Mouse (Mus musculus): ENCODE results near the gene Pax6. TPM values are rescaled to one million over a fixed set of nuclear protein-coding genes. Genes with fewer than 3 reads are reported as not detected.

Pax6 gene
- 1.8 TPM in 1 of 2 replicates, not detected in the other for polyA plus RNA-seq (2011; ENCODE audit: insufficient read depth, insufficient read length, low replicate concordance, missing spikeins)

DNA sequence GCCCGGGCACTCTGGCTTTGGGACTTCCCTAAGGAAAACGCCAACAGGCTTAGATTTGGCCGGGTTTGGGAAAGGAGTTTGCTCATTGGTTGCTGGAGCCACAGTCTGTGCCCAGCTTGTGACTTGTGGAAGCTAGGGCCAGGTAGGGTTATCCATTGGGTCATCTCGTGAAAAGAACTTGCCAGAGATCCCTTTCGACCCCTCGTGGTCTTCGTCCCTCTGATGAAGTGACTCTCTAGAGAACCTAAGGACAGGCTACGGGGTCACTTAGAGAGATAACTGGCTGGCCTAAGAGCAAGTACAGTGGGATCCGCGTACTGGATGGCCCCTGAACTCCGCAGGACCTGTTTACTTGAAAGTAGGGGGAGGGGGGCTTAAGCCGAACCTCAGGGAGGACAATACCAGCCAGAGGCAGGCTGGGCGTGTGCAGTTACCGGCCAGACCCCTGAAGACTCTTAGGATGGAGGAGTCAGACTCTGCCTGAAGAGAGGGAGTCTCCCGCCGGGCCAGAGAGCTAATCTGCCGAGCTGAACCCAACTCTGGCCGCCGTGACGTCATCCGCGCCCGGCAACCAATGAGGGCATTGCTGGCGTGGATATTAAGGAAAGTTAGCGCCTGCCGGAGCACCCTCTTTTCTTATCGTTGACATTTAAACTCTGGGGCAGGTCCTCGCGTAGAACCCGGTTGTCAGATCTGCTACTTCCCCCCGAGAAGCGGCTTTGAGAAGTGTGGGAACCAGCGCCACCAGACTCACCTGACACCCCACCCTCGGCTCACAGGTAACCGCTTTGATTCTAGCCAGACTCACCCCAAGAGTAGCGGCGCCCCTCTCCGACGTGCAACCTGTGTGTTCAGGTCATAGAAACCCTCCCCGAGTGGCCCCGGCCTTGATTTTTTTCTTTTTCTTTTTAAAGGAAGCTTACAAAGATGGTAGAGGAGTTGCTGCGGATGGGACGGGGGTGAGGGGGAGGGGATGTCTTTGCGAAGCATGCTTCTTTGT is at the start of gene Pax6:
Gene Pax6, plus strand, starts transcription at position 630 of the 1,000 bp plus-strand sequence.
- Histone ChIP-seq H3K4me1 (ENCODE audit: control insufficient read depth, insufficient read depth, low read length) (no peaks in the 10 kb centered on the region; the same call in 1 of the 2 replicates), H3K4me3 (replicated peaks; ENCODE audit: control insufficient read depth, low read depth, low read length) (no peak within 1 kb of the TSS), H3K27ac (ENCODE audit: control insufficient read depth, insufficient read depth, low read depth, low read length, poor library complexity) (no peak within 1 kb of the TSS)
- TF ChIP-seq CTCF (IDR thresholded peaks at IDR 0.05; ENCODE audit: control insufficient read depth, insufficient read depth, low read length) = no peak
- no peak for TF ChIP-seq POLR2A (IDR thresholded peaks at IDR 0.05; ENCODE audit: borderline replicate concordance, control insufficient read depth, low read depth, low read length)
- WGBS = 6% methylated on average over 44 of the region's 44 CpGs

DNA sequence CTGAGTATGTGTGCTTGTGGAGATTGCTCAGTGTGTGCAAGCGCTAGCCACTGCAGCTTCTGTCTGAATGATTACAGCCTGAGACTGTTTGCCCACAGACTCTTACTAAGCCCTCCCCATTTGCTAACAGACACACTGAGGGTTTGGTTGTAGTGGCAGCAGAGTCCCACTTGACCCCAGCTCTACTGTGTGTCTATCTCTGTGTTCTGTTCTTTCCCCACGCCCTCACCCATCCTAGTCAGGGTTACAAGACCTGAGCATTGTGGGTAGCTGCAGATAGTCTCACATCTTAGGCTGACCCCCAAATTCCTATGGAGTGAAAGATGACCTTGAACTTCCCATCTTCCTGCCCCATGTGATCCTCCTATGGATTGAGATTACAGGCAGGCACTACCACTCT is 19.8 kb upstream of the Pax6 start:
- no peak overlapping the region for H3K27ac ChIP-seq (ENCODE audit: control insufficient read depth, insufficient read depth, low read depth, low read length, poor library complexity)
- WGBS = 78% methylated on average over 2 of the region's 2 CpGs
- no peaks in the 10 kb centered on the region for H3K4me1 ChIP-seq (ENCODE audit: control insufficient read depth, insufficient read depth, low read length)
- H3K4me3 ChIP-seq (replicated peaks; ENCODE audit: control insufficient read depth, low read depth, low read length) = no peak overlapping the region
- no peak for TF ChIP-seq POLR2A (IDR thresholded peaks at IDR 0.05; ENCODE audit: borderline replicate concordance, control insufficient read depth, low read depth, low read length)
- no peak for TF ChIP-seq CTCF (IDR thresholded peaks at IDR 0.05; ENCODE audit: control insufficient read depth, insufficient read depth, low read length)

DNA sequence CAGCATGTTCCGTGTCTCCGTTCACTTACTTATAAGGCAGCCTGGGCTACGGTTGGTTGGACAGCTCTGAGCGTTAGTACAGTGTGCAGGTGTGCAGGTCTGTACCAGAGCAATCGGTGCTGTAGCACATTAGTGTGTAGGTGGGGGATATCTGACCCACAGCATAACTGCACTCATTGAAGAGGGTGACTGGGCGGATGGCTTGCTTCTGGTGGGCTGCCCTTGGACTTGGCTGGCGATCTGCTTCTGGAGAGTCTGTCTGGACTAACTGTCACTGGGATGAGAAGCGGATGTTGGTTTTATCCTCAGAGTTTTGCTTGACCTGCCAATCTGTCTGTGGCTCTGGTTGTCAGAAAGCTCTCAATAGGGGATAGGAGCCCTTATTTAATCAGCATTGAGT is 12.2 kb upstream of the Pax6 start:
- no peak for TF ChIP-seq CTCF (IDR thresholded peaks at IDR 0.05; ENCODE audit: control insufficient read depth, insufficient read depth, low read length)
- no peak overlapping the region for H3K4me3 ChIP-seq (replicated peaks; ENCODE audit: control insufficient read depth, low read depth, low read length)
- no peaks in the 10 kb centered on the region for H3K4me1 ChIP-seq (ENCODE audit: control insufficient read depth, insufficient read depth, low read length)
- H3K27ac ChIP-seq (ENCODE audit: control insufficient read depth, insufficient read depth, low read depth, low read length, poor library complexity) = no peak overlapping the region
- WGBS = 78% methylated on average over 8 of the region's 8 CpGs

DNA sequence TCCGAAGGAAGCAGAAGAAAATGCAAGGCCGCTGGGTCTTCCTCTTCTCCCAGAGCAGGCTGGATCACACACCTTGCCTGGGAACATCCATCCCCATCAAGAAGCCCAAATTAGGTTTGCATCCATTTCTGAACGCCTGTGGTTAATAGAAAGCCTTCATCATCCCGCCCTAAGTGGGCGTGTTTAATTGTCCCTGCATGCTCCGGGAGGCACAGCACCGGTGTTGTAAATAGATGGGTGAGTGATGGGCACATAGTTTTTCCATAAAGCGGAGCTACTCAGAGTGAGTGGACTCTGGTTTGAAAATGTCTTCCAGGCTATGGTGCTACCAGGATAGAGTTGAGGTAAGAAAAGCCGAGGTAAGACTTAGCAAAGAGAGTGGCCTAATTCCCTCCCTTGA is 9.3 kb upstream of the Pax6 start:
- WGBS = 23% methylated on average over 9 of the region's 9 CpGs
- Histone ChIP-seq H3K4me1 (ENCODE audit: control insufficient read depth, insufficient read depth, low read length) (no peaks in the 10 kb centered on the region), H3K27ac (ENCODE audit: control insufficient read depth, insufficient read depth, low read depth, low read length, poor library complexity) (no peak overlapping the region)

DNA sequence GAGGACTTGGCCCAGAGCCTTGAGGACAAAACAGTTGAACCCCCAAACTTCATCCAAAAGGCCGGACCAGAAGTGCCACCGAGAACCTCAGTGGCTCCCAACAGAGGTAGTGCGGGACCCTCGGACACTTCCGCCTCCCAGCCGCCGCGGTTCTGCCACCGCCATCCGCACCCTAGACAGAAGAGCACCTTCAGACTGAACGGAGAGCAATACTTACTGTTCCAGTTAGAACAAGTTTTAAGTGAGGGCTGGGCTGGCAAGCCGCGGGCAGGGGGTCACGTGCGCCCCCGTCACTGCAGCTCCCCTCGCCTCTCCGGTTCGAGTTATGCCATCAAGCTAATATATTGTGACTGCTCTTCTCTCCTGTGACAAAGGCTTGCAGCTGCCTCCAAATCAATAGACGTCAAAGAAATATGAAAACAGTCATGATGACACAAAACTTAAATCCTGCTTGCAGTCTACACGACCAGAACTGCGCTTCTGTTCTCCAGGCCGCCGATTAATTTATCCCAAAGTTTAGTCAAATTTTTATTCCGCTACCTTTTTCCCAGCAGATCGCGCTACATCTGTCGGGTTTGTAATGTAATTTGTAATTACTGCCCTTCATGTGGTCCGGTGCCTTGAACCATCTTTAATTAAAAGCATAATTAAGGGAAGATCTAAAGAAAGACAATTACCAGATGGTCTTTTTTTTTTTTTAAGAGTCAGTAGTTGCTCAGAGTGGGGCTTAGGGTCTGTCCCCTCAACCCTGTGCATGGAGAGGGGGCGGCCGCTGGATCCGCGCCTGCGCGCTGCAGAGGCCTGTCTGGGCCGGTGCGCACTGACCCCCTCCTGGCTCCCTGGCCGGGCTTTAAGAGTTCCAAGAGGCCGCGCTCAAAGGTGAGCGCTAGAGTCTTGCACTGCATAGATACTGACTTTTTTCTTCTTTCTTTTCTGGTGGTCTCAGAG is 8.5 kb upstream of the Pax6 start:
- 6% methylated on average over 41 of the region's 41 CpGs for WGBS
- H3K4me1 ChIP-seq (ENCODE audit: control insufficient read depth, insufficient read depth, low read length) = no peaks in the 10 kb centered on the region
- TF ChIP-seq CTCF (IDR thresholded peaks at IDR 0.05; ENCODE audit: control insufficient read depth, insufficient read depth, low read length) (no peak), POLR2A (IDR thresholded peaks at IDR 0.05; ENCODE audit: borderline replicate concordance, control insufficient read depth, low read depth, low read length) (no peak)
- no peak overlapping the region for H3K4me3 ChIP-seq (replicated peaks; ENCODE audit: control insufficient read depth, low read depth, low read length)
- no peak overlapping the region; the same call in 1 of the 2 replicates for H3K27ac ChIP-seq (ENCODE audit: control insufficient read depth, insufficient read depth, low read depth, low read length, poor library complexity)

More for the DNA sequence above, 9.3 kb upstream of the Pax6 start:
- no peak overlapping the region for H3K4me3 ChIP-seq (replicated peaks; ENCODE audit: control insufficient read depth, low read depth, low read length)
- TF ChIP-seq POLR2A (IDR thresholded peaks at IDR 0.05; ENCODE audit: borderline replicate concordance, control insufficient read depth, low read depth, low read length) (no peak), CTCF (IDR thresholded peaks at IDR 0.05; ENCODE audit: control insufficient read depth, insufficient read depth, low read length) (no peak)

DNA sequence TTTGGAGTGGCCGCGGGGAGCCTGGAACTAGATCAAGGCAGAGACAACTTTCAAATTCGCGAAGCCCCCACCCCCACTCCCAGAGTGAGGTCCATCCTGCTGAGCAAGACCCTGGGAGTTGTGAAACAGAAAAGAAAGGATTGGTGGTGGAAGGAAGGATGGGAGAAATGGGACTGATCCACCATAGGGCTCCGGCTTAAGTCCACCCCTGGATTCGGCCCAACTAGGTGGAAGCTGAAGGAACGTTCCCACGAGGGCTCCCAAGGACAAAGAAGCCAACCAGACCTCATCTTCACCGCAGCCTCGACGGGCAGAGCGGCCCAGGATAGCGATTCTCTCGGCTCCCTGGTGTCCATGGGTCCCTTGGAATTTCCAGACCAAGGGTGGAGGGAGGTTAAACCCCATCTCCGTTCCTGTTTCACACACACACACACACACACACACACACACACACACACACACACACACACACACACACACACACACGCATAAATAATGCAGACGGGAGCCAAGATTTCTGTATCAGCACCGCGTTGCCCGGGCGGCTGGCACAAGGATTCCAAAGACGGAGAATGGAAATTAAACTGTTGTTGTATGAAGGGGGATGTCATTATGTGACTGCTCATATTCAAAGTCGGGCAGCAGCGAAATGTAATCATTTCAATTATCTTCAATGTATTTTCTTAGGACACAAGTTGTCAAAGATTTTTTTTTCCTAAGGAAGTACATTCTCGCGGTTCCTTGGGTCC is 7.7 kb upstream of the Pax6 start:
- no peaks in the 10 kb centered on the region for H3K4me1 ChIP-seq (ENCODE audit: control insufficient read depth, insufficient read depth, low read length)
- no peak overlapping the region for H3K4me3 ChIP-seq (replicated peaks; ENCODE audit: control insufficient read depth, low read depth, low read length)
- WGBS = 8% methylated on average over 26 of the region's 26 CpGs
- TF ChIP-seq POLR2A (IDR thresholded peaks at IDR 0.05; ENCODE audit: borderline replicate concordance, control insufficient read depth, low read depth, low read length) (no peak), CTCF (IDR thresholded peaks at IDR 0.05; ENCODE audit: control insufficient read depth, insufficient read depth, low read length) (no peak)
- no peak overlapping the region; the same call in 1 of the 2 replicates for H3K27ac ChIP-seq (ENCODE audit: control insufficient read depth, insufficient read depth, low read depth, low read length, poor library complexity)

DNA sequence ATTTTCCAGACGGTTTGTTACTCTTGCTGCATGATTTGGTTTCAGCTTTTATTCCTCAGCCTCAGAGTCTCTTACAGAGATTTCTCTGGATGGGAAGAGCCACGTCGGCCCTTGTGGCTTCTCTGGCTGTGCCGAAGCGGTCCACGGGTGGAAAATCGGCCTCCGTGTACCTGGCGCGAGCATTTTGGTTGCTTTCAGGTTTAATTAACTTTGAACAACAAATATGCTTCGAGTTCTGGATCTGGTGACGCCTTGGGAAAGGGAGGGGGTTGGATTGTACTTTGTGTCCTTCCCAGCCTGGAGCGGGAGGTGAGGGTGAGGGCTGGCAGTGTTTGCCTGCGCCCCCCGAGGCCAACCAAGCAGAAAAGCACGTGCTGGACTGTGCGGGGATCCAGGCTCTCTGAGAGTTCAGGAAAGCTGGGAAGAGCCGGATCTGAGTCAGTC is 7.1 kb upstream of the Pax6 start:
- no peak overlapping the region for H3K27ac ChIP-seq (ENCODE audit: control insufficient read depth, insufficient read depth, low read depth, low read length, poor library complexity)
- H3K4me3 ChIP-seq (replicated peaks; ENCODE audit: control insufficient read depth, low read depth, low read length) = no peak overlapping the region
- TF ChIP-seq CTCF (IDR thresholded peaks at IDR 0.05; ENCODE audit: control insufficient read depth, insufficient read depth, low read length) (no peak), POLR2A (IDR thresholded peaks at IDR 0.05; ENCODE audit: borderline replicate concordance, control insufficient read depth, low read depth, low read length) (no peak)
- WGBS = 8% methylated on average over 18 of the region's 18 CpGs
- H3K4me1 ChIP-seq (ENCODE audit: control insufficient read depth, insufficient read depth, low read length) = no peaks in the 10 kb centered on the region
